ENCODE assay signal across 13 mouse cellular contexts in the genomic region with DNA sequence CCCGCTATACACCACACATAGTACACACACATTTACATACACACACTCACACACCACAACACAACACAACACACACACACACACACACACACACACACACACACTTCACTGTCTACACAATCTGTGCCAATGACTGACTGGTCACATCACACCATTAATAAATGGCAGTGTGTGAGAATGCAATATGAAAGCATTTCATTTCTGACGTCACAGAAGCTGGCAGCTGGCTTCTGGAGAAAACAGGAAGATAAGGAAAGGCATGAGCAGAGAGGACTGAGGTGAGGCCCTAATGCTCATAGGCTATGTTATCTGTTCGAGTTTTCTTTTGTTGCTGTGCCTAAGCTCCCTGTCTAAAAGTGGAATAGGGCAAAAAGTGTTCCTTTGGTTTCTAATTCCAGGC. TPM values are rescaled to one million over a fixed set of nuclear protein-coding genes. Genes with fewer than 3 reads are reported as not detected.
"Had no signal": no experiment of that assay in that cellular context is flagged by ENCODE, and none has a peak within 500 bp of the region (broad histone marks: within the 10 kb centered on the region; RNA-seq: fewer than 3 reads in every experiment).

No protein-coding gene starts in this region.

- H3K4me3 ChIP-seq: left cerebral cortex, adult 2 months; limb, embryonic 10.5 days; liver, embryonic 15.5 days; midbrain, embryonic 12.5 days had no signal

- H3K27ac ChIP-seq: left cerebral cortex, adult 2 months; limb, embryonic 10.5 days; liver, embryonic 15.5 days; macrophage; midbrain, embryonic 12.5 days had no signal

- H3K27me3 ChIP-seq: liver, embryonic 15.5 days; midbrain, embryonic 12.5 days had no signal

- ATAC-seq: midbrain, embryonic 16.5 days had no signal

- DNase-seq: kidney, adult 8-10 months; kidney, postnatal 25 days; lung, adult 2 months; lung, postnatal 10 days; thymus, postnatal 36 days had no signal

- H3K4me1 ChIP-seq: limb, embryonic 10.5 days; liver, embryonic 15.5 days had no signal

- H3K4me2 ChIP-seq: liver, embryonic 11.5 days; liver, embryonic 15.5 days; midbrain, embryonic 12.5 days had no signal

- H3K9me3 ChIP-seq: limb, embryonic 10.5 days; liver, embryonic 15.5 days; midbrain, embryonic 12.5 days had no signal

- H3K36me3 ChIP-seq: limb, embryonic 10.5 days; liver, embryonic 15.5 days; midbrain, embryonic 12.5 days had no signal

- H3K9ac ChIP-seq: liver, embryonic 15.5 days; midbrain, embryonic 12.5 days had no signal

RNA-seq across cellular contexts. Expression of a gene that starts 45.3 kb away (rescaled TPM):
- total RNA-seq: megakaryocyte-erythroid progenitor cell, adult 5-6 weeks had no signal
- polyA plus RNA-seq: limb, embryonic 10.5 days had no signal
